Mouse (Mus musculus): ENCODE measurements at regions not wholly inside any gene's neighbourhood (a gene's known extent, or its start where the extent isn't known, plus 50 kb on each side); places are given as distances from the start of the nearest gene placed in this dataset.

DNA sequence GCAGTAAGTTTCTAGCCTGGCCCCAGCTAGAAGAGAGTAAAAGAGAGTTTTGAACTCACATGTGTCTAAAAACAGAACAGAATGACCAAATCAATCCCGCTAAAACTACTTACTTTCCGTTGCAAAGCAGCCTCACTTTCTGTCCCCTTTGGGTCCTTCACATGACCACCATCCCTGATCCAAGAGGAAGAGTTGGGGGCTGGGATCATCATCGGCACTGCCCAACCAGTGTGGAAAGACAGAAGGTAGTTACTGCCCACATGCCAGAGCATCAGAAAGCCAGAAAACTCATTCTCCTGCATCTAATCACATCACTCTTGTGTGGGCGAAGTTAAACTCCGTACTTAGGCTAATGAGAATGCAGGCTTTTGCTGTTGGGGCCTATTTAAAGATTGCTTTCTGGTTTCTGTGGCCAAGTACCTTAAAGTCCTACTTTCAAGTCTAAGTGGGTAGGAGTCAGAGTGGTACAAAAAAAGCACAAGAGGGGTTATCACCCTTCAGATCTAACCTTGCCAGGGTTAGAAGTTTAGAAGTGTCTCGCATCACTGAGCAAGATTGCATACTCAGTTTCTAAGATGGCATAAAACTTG, 184.0 kb upstream of the Cited2 start:
- no peak overlapping the region for H3K9ac ChIP-seq
- no peak for DNase-seq
- 93% methylated on average over 6 of the region's 6 CpGs for WGBS
- H3K9me3 ChIP-seq (ENCODE audit: low read length): no peaks in the 10 kb centered on the region
- H3K4me3 ChIP-seq (ENCODE audit: low read depth, low read length): no peak overlapping the region
- TF ChIP-seq CTCF (IDR thresholded peaks at IDR 0.05; ENCODE audit: low read depth): no peak
- no peaks in the 10 kb centered on the region for H3K36me3 ChIP-seq (ENCODE audit: insufficient read depth)
- no peak overlapping the region for H3K4me2 ChIP-seq (ENCODE audit: low read depth)
- H3K27ac ChIP-seq (ENCODE audit: low read depth, low read length): no peak overlapping the region
- H3K27me3 ChIP-seq (ENCODE audit: insufficient read depth, low read length): no peaks in the 10 kb centered on the region
- H3K4me1 ChIP-seq (ENCODE audit: insufficient read depth): no peaks in the 10 kb centered on the region
- ATAC-seq: no peak

DNA sequence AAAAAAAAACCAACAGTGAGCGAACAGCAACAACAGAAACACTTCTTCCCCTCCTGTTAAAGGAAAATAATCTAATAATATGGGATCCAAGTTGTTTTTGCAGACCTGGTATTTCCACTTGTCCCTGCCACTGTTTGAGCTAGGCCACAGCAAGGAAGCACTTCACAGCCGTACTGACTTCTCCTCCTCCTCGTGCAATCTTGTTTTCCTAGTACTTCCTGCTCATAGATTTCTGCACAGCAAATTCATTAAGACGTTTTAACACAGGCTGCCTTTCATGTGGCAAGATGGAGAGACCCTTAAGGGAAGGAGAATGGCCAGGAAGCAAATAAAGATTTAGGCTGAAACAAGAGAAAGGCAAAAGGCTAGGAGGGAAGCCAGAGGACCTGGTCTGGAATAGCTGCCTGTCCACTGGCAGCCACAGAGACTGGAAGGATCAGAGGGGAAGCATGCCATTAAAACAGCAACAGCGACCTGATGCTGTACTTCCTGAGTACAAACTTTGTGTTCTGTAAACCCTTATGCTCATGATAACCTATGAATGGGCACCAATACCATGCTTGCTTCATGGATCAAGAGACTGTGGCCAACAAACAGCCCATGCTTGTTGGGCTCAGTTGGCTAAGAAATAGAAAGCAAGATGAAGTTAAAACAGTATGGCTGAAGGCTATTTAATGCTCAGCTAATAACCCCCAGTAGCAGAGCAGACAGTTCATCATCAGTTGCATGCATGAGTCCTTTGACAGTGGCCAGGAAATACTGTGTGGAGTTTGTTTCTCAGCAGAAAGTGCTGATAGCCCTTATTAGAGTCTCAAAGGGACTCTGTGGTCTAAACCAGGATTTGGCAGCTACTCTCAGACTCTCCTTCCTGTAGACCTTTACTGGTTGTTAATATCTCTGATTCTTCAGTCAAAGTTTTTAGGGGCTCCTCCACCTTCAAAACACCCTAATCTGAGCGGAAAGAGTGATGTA, 182.3 kb upstream of the Cited2 start:
- Histone ChIP-seq H3K9me3 (ENCODE audit: low read length) (no peaks in the 10 kb centered on the region), H3K36me3 (ENCODE audit: insufficient read depth) (no peaks in the 10 kb centered on the region), H3K27ac (ENCODE audit: low read depth, low read length) (no peak overlapping the region), H3K4me1 (ENCODE audit: insufficient read depth) (no peaks in the 10 kb centered on the region), H3K4me2 (ENCODE audit: low read depth) (no peak overlapping the region), H3K4me3 (ENCODE audit: low read depth, low read length) (no peak overlapping the region), H3K27me3 (ENCODE audit: insufficient read depth, low read length) (no peaks in the 10 kb centered on the region), H3K9ac (no peak overlapping the region)
- 76% methylated on average over 6 of the region's 6 CpGs for WGBS
- TF ChIP-seq CTCF (IDR thresholded peaks at IDR 0.05; ENCODE audit: low read depth): no peak
- ATAC-seq (no peak), DNase-seq (no peak)

DNA sequence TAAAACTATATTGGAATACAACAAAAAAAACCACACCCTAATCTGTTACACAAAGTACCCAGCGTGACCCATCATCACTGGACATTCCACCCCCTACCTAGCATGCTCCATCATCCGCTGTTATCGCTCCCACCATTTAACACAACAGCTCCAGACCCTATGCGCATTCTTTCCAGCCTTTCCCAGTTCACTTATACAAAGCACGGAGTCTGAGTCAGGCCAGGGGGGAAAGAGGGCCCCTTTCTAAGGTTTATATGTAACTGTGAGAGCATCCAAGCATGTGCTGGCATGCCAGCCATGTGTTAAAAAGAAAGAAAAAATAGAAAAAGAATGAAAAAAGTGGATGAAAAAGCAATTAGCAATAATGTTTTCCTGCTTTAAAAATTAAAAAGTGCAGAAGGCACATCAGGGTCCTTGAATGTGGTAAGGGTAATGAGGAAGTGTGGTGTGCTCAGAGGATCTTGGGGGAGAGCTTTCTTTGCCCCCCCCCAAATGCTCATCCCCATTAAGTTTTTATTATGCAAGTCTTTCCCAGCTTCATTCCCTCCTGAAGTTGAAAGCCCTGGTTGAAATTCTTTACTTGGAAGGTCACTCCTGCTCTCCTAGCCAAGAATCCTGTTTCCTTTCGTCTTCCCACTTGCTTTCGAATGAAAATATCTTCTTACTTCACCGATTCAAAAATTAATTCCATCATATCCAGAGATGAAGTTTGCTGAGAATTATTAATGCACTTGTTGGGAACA, 180.7 kb upstream of the Cited2 start:
- WGBS: 72% methylated on average over 8 of the region's 8 CpGs
- no peak for ATAC-seq
- no peak for TF ChIP-seq CTCF (IDR thresholded peaks at IDR 0.05; ENCODE audit: low read depth)
- no peak overlapping the region for H3K4me3 ChIP-seq (ENCODE audit: low read depth, low read length)
- no peaks in the 10 kb centered on the region for H3K27me3 ChIP-seq (ENCODE audit: insufficient read depth, low read length)
- no peaks in the 10 kb centered on the region for H3K4me1 ChIP-seq (ENCODE audit: insufficient read depth)
- H3K9ac ChIP-seq: no peak overlapping the region
- no peak for DNase-seq
- no peak overlapping the region for H3K4me2 ChIP-seq (ENCODE audit: low read depth)
- H3K36me3 ChIP-seq (ENCODE audit: insufficient read depth): no peaks in the 10 kb centered on the region
- no peak overlapping the region for H3K27ac ChIP-seq (ENCODE audit: low read depth, low read length)
- H3K9me3 ChIP-seq (ENCODE audit: low read length): no peaks in the 10 kb centered on the region

DNA sequence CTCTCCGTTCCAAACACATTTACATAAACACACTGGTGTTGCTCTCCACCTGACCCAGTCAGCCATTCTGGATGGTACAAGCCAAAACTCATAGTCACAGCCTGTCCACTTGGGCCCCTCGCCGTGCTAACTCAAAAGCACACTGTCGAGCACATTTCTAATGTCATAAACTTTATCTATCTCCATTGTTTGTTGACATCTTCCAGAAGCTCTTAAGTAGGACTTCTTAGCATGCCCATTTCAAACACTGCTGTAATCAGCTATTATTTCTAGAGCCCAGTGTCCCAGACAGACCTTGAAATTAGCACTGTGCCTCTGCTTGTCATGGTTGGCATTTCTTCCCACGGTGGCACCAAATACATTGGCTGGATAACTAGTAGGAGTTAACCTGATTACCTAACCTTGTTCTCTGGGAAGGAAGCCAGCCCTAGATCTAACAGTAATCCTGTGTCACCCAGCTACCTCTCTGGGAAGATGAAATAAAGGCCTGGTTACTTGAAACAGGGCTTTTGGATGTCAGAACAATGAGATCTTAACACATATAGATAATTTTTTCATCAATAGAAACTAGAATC, 180.1 kb upstream of the Cited2 start:
- TF ChIP-seq CTCF (IDR thresholded peaks at IDR 0.05; ENCODE audit: low read depth): no peak
- no peak overlapping the region for H3K4me3 ChIP-seq (ENCODE audit: low read depth, low read length)
- H3K9me3 ChIP-seq (ENCODE audit: low read length): no peaks in the 10 kb centered on the region
- H3K4me1 ChIP-seq (ENCODE audit: insufficient read depth): no peaks in the 10 kb centered on the region
- no peak overlapping the region for H3K27ac ChIP-seq (ENCODE audit: low read depth, low read length)
- no peaks in the 10 kb centered on the region for H3K36me3 ChIP-seq (ENCODE audit: insufficient read depth)
- H3K9ac ChIP-seq: no peak overlapping the region
- no peaks in the 10 kb centered on the region for H3K27me3 ChIP-seq (ENCODE audit: insufficient read depth, low read length)
- DNase-seq (no peak), ATAC-seq (no peak)
- no peak overlapping the region for H3K4me2 ChIP-seq (ENCODE audit: low read depth)
- 90% methylated on average over 5 of the region's 5 CpGs for WGBS

DNA sequence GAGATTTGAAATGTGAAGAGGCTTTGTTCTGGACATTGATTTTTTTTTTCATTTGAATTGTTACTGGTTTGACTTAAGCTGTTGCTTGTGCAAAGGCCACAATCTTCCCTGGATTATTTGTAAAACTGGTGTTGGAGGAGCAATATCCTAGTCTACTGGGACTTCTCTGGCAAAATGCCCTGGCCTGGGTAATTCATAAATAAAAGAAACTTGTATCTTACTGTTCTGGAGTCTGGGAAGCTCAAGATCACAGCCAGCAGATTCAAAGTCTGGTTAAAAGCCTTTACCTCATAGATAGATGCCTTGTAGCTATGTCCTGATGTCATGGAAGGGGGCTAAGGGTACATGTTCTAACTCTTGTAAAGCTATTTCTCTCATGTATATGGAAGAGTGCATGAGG, 177.7 kb upstream of the Cited2 start:
- TF ChIP-seq CTCF (IDR thresholded peaks at IDR 0.05; ENCODE audit: low read depth): no peak
- DNase-seq: no peak

DNA sequence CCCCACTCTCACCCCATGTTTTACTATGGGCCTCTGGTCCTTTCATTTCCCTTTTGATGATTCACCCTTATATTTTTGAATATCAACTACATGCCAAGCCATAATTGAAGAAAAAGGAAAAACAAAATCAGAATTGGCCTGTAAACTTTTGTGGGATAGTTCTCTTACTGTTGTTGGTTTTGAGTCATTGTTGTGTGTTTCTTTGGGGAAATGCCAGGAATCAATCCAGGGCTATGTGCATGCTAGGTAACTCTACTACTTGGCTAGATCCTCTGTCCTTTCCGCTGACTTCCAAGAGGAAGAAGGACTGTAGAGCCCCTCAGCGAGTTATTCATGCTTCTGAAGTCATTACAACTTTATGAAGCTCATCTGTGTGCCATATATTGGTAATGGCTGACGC, 175.0 kb upstream of the Cited2 start:
- H3K27me3 ChIP-seq (ENCODE audit: insufficient read depth, low read length): no peaks in the 10 kb centered on the region
- WGBS: 90% methylated on average over 3 of the region's 3 CpGs
- no peaks in the 10 kb centered on the region for H3K4me1 ChIP-seq (ENCODE audit: insufficient read depth)
- ATAC-seq (no peak), DNase-seq (no peak)
- H3K36me3 ChIP-seq (ENCODE audit: insufficient read depth): no peaks in the 10 kb centered on the region
- no peak overlapping the region for H3K4me2 ChIP-seq (ENCODE audit: low read depth)
- H3K27ac ChIP-seq (ENCODE audit: low read depth, low read length): no peak overlapping the region
- no peak overlapping the region for H3K4me3 ChIP-seq (ENCODE audit: low read depth, low read length)
- TF ChIP-seq CTCF (IDR thresholded peaks at IDR 0.05; ENCODE audit: low read depth): no peak
- H3K9ac ChIP-seq: no peak overlapping the region
- no peaks in the 10 kb centered on the region for H3K9me3 ChIP-seq (ENCODE audit: low read length)

More for the DNA sequence above, 177.7 kb upstream of the Cited2 start:
- no peaks in the 10 kb centered on the region for H3K4me1 ChIP-seq (ENCODE audit: insufficient read depth)
- no peak overlapping the region for H3K27ac ChIP-seq (ENCODE audit: low read depth, low read length)
- no peaks in the 10 kb centered on the region for H3K27me3 ChIP-seq (ENCODE audit: insufficient read depth, low read length)
- H3K9me3 ChIP-seq (ENCODE audit: low read length): no peaks in the 10 kb centered on the region
- no peak overlapping the region for H3K4me2 ChIP-seq (ENCODE audit: low read depth)
- H3K4me3 ChIP-seq (ENCODE audit: low read depth, low read length): no peak overlapping the region
- no peak overlapping the region for H3K9ac ChIP-seq
- ATAC-seq: no peak
- H3K36me3 ChIP-seq (ENCODE audit: insufficient read depth): no peaks in the 10 kb centered on the region

Data from forebrain, postnatal 0 days (tissue).